Mouse (Mus musculus) G1E-ER4 (cell line): Measurements from ENCODE around the gene Cdc14a. TPM values are rescaled to one million over a fixed set of nuclear protein-coding genes. Genes with fewer than 3 reads are reported as not detected.

ENCODE experiments used
- GATA1 ChIP-seq: IDR thresholded peaks from one replicate; pipeline ENCODE4 v1.8.0; 2012; ENCODE audit warnings: low read length, inconsistent platforms
- polyA plus RNA-seq: library from polyadenylated mRNA; stranded (reverse); fragments of >175 nt; gene quantifications from 2 replicates; pipeline ENCODE4 v1.2.3, GENCODE M21; 2012

Cdc14a gene
- polyA plus RNA-seq = 5.9 and 14.4 TPM in 2 replicates

DNA sequence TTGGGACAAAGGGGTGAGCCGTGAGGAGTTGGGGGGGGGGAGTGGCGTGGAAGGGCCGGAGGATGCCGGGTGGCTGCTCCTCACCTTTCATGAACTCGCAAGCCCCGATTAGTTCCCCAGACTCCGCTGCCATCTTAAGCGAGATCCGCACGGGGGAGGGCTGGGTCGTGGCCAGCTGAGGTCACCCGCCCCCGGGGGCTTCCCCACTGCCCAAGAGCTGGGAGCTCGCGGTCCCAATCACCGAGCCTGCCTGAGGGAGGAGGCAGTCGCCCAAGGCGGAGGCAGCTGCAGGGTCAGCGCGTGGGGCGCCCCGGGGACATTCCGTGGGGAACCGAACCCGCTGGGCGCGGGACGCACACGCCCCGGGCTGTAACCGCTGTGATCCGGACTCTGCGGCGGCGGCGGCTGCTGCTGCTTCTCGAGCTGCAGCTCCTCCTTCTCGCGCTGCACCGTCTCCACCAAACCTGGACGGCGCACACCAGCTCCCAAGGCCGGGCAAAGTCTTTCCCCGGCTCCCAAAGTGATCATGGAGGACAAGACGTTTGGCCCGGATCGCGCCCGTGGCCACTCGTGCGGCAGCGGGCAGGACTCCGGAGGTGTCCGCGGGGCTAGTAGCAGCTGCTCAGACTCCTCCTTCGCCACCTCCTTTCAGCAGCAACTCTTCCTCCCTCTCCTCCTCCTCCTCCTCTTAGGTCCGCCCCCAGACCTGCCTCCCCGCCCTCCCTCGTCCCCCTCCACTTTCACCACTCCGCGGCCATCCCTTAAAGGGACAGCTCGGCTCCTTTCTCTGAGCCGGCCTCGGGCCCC lies at the start of gene Cdc14a:
Cdc14a (minus strand) TSS at position 680 of the 807 bp plus-strand sequence.
- no peak for TF ChIP-seq GATA1

DNA sequence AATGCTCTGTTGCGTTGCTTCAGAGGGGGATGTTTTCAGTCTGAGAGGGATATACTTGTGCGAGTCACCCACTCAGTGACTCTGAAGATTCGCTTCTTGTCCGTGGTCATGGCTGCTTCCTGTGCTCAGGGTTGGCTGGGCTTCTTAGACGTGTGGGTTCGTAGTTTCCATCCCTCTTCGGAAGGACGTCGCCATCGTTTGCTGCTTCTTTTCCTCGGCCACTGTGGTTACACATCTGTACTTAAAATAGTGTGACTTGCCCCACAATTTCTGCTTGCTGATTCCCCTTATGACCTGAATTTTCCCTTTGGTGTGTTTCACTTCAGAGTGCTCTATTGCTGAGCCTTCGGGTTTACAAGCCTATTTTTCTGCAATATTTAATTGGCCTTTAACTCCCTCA lies 41.9 kb upstream of the Cdc14a start:
- TF ChIP-seq GATA1 = no peak

DNA sequence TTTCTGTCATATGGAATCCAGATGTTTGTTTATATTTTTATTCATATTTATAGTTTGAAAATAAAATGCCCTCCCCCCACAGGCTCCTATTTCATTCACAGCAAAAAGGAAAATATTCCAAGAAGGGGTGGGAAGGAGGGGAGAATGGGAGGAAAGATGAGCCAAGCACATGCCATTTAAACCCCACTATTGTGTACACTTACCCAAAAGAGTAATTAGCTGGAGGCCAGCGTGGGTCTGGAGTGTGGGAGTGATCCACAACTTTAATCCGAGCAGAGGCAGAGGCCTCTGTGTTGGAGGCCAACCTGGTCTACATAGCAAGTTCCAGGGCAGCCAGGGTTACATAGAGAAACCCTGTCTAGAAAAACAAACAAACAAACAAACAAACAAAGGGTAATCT lies 40.5 kb upstream of the Cdc14a start:
- TF ChIP-seq GATA1 = no peak

DNA sequence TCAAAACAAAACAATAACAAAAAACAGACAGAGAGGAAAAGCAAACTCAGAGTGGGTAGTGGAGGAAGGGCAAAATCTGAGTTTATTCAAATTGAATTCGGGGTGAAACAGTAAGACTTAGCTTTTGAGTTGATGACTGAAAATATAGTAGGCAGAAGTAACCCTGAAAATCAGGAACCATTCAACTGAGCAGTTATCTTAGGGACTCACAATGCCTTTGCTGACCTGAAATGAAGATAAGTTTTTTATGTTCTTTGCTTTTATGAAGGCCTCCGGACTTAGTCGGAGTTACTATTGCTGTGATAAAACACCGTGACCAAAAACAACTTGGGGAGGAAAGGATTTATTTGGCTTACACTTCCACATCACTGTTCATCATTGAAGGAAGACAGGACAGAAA lies 37.2 kb upstream of the Cdc14a start:
- no peak for TF ChIP-seq GATA1

DNA sequence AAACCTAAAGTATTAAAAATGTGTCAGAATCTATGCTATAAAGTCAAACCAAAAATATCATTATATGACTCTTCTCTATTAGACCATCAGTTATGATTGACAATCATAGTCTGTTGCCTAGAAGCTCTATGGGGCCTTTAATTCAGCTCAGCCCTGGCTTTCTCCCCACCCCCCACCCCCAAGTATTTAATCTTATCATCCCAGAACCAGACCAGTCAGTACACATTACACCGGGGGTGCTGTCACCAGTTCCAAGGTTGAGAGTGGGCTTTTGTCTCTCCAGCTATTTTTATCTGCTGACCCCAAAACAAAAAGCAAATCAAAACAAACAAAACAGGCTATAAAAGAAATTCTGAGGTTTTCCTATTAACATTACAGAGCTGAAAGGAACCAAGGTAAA lies 30.7 kb upstream of the Cdc14a start:
- no peak for TF ChIP-seq GATA1

DNA sequence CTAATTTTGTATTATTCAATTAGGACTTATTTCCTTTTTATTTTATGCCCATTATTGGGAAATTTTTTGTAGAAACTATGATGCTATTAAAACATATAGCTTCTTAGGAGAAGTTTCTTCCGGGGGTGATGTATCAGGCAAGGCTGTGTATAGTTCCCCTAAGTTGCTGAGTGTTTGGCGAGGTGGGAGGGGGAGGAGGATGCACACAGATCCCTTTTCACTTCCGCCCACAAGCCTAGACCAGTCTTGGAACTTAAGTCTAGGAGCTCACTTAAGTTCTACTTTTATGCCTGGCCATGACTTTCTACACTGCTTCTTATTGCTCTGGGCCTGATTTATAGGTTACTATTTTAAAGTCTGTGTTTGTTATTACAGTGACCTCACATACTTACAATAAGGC lies 26.9 kb upstream of the Cdc14a start:
- TF ChIP-seq GATA1 = no peak

GRCm38 (mm10) chr3:116444327-116444726 lies 20.5 kb upstream of the Cdc14a start:
- no peak for TF ChIP-seq GATA1

- no peak for TF ChIP-seq GATA1
These were observed 19.0 kb upstream of the Cdc14a start for GRCm38 (mm10) chr3:116442788-116443187.

GRCm38 (mm10) chr3:116441518-116442205 lies 17.8 kb upstream of the Cdc14a start:
- no peak for TF ChIP-seq GATA1

- no peak for TF ChIP-seq GATA1
These were observed 16.5 kb upstream of the Cdc14a start for GRCm38 (mm10) chr3:116440066-116440997.

GRCm38 (mm10) chr3:116436811-116437601 lies 13.2 kb upstream of the Cdc14a start:
- TF ChIP-seq GATA1 = no peak

DNA sequence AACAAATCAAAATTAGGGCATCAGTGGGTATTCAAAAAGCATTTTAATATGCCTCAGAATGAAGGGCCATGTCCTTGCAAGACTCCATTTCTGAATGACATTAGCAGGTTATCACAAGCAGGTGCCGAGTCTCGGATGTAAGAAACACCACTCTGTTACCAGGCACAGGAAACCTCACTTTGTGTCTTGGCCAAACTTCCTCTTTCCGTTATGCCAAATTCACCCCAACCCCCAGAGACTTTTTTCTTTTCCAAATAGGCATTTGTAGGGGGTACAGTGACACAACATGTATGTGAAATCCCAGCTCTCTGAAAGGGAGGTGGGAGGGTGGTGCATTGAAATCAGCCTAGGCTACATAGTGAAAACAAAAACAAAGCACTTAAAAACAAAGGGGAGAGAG lies 12.3 kb upstream of the Cdc14a start:
- TF ChIP-seq GATA1 = no peak

DNA sequence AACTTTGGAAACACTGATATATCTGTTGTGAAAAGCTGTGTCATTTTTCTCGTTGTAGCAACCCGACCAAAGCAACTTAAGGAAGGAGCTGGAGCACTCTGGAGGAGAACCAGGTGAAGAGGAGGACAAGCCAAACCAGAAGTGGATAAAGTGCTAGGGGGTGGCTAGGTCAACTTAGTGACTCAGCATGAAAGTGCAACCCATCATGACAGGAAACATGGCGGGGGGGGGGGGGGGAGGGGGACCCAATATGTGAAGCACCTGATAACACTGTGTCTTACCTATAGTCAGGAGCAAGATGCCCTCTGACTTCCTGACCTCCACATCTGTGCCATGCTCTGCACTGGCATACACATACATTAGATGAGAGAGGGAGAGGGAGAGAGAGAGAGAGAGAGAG lies 10.9 kb upstream of the Cdc14a start:
- no peak for TF ChIP-seq GATA1

GRCm38 (mm10) chr3:116425901-116426300 lies 2.1 kb upstream of the Cdc14a start:
- TF ChIP-seq GATA1 = no peak

DNA sequence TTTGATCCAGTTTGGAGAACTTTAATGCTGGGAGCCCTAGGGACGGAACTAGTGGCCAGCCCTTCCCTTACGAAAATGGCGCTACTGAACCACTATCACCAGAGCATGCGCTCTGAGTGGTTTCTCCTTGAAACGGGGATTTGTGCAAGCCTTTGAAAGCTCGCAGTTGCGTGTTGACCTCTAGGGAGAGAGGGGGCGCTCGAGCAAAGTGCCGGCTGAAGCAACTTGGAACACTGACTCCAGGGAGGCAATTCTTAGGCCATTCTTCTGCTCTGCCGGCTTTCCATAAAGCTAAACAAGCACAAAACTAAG lies 1.1 kb upstream of the Cdc14a start:
- no peak for TF ChIP-seq GATA1
